Mouse (Mus musculus) megakaryocyte progenitor cell, adult 5-6 weeks (primary cell): ENCODE data around the gene Igfl3. TPM values are rescaled to one million over a fixed set of nuclear protein-coding genes. Genes with fewer than 3 reads are reported as not detected.
A peak's percentile ranks its signal among the peaks of the same experiment; 100 is the strongest.

Experiments used
- ATAC-seq: replicated peaks from 2 replicates; pipeline ENCODE4 v1.8.0; 2016; ENCODE audit warnings: mild to moderate bottlenecking, moderate TSS enrichment, inconsistent platforms; ENCODE audit not compliant: poor library complexity
- total RNA-seq, 2 experiments: library from RNA; stranded (forward) in 1 of 2; stranded (reverse) in 1 of 2; fragments of 157-497, 149-512 nt in 1 of 2; fragments of 200-1000 nt in 1 of 2; gene quantifications; 2 replicates each; pipeline versions ENCODE4 v1.2.3 to v1.2.4; 2015 to 2017

Igfl3 gene
- total RNA-seq (2015) (not detected in 2 replicates), total RNA-seq (2017) (not detected in 2 replicates)

GRCm38 (mm10) chr7:18176194-18176593, at the start of gene Igfl3:
Gene Igfl3, plus strand, starts transcription at chr7:18176494.
- no peak for ATAC-seq

DNA sequence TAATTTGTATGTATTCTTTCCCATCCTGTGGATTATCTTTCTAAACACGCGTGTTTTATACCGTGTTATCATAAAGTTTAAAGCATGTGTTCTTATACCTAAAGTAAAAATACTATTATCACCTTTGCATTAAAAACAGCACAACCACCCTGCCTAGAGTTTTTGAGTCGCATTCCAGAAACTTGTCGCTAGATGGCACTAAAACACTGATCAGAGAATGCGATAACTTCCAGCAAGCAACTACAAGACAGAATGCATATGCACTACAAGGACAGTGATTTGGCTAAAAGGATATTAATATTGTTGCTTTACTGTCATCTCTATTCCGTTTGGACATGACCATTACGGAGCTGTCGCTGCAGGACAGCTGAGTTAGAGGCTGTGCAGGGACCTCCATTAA, 34.6 kb downstream of the Igfl3 start:
- ATAC-seq, result peak; percentile 54

DNA sequence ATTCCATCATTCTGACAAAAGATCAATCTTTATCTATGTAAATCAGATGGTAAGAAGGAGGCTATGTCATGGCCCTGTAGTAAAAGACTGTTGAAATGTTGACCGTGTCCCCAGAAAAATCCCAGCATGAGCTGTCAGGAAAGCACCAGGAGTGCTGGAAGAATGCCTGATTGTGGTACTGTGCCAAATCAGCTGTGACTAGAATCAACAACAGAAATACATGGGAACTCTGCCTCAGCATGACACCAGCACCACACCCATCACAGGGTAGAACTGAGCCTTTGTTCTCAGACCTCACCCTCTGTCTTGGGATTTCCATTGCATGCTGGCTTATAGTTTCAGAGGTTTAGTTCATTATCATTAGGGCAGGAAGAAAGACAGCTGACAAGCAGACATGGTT, 38.4 kb downstream of the Igfl3 start:
- no peak for ATAC-seq

Other genes starting within 250 kb of the Igfl3 start
- not detected in 2 replicates for gene Ceacam11, start 204.4 kb upstream of the Igfl3 start, total RNA-seq (2015)
- gene Ceacam11, start 204.4 kb upstream of the Igfl3 start, total RNA-seq (2017), result not detected in 2 replicates
- not detected in 2 replicates for gene Ceacam13, start 166.6 kb upstream of the Igfl3 start, total RNA-seq (2015)
- gene Ceacam13, start 166.6 kb upstream of the Igfl3 start, total RNA-seq (2017), result not detected in 2 replicates
- not detected in 2 replicates for gene Ceacam12, start 110.6 kb upstream of the Igfl3 start, total RNA-seq (2015)
- not detected in 2 replicates for gene Ceacam12, start 110.6 kb upstream of the Igfl3 start, total RNA-seq (2017)
- not detected in 2 replicates for gene Mill1, start 68.9 kb downstream of the Igfl3 start, total RNA-seq (2015)
- gene Mill1, start 68.9 kb downstream of the Igfl3 start, total RNA-seq (2017), result not detected in 2 replicates
- gene Psg18, start 178.5 kb downstream of the Igfl3 start, total RNA-seq (2015), result not detected in 2 replicates
- not detected in 2 replicates for gene Psg18, start 178.5 kb downstream of the Igfl3 start, total RNA-seq (2017)